Mouse (Mus musculus): ENCODE results near the gene Trp53.
A peak's percentile ranks its signal among the peaks of the same experiment; 100 is the strongest.

Trp53 gene

DNA sequence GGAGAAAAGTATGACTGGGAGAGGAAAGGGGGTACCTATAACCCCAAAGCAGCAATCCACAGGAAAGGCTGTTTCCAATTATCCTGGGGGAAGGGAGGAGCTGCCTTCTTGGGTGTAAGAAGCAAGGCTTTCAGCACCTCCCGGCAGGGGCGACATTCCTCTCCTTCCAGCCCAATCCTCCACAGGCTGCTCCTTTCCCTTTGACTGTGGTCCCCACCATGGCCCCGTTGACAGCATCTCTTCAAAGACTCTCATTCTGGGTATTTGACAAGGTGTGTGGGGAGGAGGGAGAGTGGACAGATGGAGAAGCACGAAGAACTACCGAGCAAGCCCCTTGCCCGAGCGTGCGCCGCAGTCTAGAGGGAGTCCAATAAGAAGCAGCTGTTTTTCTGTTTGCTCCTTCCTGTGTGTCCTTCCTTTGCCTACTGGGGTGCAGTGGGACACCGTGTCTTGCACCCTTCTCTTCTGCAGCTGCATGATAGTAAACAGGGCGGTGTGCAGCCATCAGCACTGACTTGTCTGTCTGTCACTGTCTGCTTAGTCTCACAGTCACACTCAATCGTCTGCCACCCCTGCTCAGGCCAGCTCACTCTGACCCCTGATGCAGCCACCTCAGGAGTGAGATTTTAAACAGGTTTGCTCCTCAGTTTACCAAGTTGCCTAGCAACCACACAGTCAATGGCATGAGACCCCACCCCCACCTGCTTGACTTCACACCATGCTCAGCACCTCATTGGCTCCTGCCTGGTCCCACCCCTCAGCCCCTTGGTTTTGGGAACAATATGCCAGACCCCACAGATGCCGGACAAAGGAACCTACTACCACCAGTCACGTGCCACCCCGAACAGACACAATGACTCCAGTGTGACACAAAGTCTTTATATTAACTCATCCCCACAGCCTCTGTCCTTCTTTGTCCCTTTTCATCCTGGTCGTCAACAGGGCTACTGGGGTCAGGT lies 19.0 kb upstream of the Trp53 start:
- DNase-seq (ENCODE audit: extremely low spot score, low read depth, low spot score) = no peak

DNA sequence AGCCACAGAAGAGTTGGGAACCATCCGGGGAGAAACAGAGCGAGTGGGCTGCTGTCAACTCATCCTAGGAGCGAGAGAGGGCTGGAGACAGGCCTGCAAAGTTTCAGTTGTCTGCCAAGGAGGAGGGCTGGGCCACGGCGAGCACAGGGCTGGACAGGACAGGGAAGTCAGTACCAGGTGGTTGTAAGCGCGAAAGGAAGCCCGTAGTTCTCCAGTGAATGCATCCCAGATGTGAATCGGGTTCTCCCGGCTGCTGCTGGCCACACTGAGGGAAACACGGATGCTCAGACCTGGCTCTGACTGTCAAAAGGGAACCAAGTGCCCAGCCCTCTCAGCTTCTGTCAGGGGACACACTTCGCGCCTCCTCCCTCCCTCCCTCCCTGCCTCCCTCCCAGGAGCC lies 16.8 kb upstream of the Trp53 start:
- no peak for DNase-seq (ENCODE audit: extremely low spot score, low read depth, low spot score)

DNA sequence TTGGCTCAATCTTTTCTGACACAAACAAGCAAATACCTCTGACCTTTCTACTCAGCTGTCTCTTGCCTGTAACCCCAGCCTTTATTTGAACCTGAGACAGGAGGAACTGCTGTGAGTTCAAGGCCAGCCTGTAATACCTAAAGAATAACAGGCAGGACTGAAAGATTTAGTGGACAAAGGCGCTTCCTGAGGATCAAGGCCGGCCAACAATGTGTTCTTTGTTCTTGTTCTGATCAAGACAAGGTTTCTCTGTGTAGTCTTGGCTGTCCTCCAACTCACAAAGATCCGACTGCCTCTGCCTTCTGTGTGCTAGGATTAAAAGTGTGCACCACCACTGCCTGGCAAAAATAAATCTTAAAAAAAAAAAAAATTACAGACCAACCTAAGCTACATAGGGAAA lies 15.8 kb upstream of the Trp53 start:
- DNase-seq (ENCODE audit: extremely low spot score, low read depth, low spot score) = no peak

DNA sequence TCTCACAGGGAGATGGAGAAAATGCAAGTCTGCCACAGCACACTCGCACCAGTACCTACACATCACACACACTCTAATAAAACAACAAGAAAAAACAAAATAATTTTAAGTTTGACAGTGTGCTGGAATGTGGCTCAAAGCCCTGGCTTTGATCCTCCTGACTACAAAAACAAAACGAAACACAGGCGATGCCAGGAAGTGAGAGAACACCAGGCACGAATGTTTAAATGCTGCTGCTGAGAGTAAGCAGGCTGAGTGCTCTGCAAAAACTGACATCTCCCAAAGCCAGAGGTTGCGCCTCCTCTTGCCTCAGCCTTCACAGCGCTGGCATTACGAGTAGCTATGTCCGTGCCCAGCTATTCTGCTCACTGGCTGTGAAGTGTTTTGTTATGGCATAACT lies 15.0 kb upstream of the Trp53 start:
- DNase-seq (ENCODE audit: extremely low spot score, low read depth, low spot score) = no peak

DNA sequence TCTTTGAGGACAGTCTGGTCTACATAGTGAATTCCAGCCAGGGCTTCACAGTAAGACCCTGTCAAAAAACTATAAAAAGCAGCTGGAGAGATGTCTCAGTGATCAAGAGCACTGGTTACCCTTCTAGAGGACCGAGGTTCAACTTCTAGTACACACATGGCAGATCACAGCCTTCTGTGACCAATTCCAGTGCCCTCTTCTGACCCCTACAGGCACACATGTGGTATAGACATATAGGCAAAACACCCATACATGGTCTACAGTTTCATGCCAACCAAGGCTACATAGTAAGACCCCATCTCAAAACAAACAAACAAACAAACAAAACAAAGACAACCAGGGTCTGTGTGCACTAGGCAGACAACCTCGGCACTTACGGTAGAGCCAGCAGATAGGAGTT lies 4.9 kb upstream of the Trp53 start:
- DNase-seq (ENCODE audit: extremely low spot score, low read depth, low spot score) = no peak

DNA sequence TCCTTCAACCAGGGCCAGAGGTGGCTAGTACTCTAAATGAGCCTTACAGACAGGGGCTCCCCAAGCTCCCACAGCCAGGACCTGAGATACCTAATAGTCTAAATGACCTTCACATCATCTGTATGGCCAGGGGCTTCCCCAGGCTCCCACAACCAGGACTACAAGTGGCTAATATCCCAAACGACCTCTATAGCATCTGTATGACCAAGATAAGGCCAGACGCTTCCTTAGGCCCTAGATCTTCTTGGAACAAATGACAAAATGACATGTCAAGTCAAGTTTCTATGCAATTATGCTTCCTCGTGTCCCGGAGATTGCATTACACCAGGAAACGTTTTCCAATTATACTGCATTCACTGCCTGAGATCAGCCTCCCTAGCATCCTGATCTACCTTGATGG lies 3.9 kb upstream of the Trp53 start:
- no peak for DNase-seq (ENCODE audit: extremely low spot score, low read depth, low spot score)

DNA sequence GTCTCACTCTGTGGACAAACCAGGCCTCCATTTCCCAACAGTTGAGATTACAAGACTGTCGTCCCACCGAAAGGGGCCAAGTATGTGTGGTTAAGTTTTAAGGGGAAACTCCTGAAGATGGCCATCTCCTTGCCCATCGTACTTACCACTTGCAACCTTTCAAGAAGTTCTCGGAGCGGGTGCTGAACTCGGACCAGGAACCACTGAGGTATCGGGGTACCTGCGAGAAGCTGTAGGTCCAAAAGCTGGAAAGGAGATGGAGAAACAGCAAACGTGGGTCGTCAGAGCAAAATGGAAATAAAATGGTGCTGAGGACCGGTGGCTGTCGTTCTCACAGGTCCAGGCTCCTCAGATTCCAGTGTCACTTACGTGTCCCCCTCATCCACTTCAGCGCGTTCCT lies 1.9 kb upstream of the Trp53 start:
- DNase-seq (ENCODE audit: extremely low spot score, low read depth, low spot score) = no peak

DNA sequence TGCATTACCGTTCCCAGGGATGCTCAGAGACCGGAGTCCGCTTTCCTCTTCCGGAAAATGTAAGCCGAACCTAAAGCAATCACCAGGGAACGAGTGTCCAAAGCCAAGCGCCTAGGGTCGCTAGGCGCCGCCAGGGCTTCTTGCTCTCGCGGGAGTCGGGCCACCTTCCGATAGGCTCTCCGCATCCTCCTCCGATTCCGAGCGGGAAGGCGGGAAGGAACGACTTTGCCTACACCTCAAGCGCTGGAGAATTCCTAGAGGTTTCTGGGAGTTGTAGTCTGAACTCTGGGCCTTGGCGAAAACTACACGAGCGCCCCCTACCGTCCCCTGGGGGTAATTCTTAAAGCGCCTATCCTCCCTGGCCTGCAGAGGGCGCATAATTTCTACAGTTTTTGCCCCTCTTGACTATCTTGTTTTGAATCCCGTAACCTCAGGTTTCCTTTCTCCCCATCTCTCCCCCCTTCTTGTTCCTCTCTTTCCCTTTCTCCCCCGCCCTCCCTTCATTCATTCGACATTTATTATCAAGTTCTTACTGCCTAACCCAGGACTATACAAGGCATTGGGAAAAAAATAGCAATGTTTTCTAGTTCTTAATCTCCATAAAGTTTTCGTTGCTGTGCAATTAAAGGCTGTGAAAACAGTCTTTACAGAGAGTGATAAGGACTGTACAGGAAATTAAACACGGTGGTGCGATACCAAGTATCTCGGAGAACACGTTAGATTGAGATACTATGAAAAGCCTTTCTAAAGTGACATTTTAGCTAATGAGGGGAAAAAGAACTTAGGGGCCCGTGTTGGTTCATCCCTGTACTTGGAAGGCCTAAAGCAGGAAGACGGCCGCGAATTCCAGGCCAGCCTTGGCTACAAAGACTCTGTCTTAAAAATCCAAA lies 786 bp upstream of the Trp53 start:
- DNase-seq (ENCODE audit: extremely low spot score, low read depth, low spot score) = peak; percentile 99

DNA sequence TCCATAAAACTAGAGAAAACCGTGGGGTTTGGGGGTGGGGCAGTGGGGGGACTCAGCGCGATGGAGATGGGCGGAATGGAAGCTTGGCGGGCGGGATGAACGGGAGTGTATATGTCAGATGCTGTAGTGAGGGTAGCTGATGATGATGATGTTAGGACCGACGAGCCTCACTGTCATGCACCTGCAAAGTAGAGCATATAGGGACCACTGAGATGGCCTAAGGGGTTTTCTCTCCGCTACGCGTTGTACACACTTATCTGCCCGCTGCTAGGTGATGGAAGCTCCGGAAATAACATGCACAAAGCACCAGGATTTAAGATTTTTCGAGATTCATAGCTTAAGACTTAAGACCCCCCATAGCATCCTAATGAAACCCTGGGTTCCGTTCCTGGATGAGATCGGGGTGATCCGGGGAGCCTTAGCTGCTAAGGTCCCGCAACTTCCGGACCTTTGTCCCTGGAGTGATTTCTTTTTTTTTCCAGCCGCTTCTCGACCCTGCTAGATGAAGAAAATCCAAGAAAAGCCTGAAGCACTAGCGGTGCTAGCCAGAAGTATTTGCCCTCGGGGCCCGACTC lies 500 bp downstream of the Trp53 start:
- DNase-seq (ENCODE audit: extremely low spot score, low read depth, low spot score) = no peak

DNA sequence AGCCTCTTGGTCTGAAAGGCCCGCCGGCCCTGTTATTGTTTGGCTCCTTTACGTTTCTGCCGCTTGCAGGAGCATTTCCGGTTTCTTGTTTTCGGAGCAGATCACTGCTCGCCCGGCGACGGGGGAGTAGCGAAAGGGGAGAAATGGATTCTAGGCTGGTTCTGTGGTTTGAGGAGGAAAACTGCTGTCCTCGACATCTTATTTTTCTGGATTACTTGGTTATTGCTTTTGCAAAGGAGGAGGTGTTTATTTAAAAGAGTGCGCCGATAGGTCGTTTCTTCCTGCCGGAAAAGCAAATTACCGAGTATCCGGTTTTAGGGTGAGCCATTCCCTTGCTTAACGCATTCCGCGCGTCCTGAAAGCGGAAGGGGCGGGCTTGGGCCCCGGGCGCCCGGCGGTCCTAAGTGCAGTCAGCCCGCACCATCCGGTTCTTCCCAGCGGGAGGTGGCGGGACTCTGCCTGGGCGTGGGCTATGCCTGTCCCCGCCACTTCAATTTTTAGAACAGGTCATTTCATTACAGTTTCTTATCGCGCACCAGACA lies 1.1 kb downstream of the Trp53 start:
- peak; percentile 89 for DNase-seq (ENCODE audit: extremely low spot score, low read depth, low spot score)

DNA sequence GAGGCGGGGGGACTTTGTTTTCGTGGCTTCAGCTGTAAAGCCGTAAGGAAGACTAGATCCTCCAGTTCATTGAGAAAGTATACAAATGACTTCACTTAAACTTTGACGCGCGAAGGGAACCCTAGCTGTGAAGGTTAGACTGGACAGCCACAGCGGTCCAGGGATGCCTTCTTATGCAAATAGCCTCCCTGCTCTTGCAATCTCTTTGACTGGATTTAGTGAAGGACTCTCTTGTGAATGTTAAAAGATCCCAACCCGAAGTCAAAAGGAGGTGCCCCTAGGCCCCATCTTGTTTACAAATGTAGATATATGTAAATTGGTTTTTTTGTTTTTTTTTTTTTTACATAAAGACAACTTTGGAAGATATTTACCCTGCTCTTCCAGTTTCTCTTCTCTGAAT lies 1.7 kb downstream of the Trp53 start:
- DNase-seq (ENCODE audit: extremely low spot score, low read depth, low spot score) = no peak

DNA sequence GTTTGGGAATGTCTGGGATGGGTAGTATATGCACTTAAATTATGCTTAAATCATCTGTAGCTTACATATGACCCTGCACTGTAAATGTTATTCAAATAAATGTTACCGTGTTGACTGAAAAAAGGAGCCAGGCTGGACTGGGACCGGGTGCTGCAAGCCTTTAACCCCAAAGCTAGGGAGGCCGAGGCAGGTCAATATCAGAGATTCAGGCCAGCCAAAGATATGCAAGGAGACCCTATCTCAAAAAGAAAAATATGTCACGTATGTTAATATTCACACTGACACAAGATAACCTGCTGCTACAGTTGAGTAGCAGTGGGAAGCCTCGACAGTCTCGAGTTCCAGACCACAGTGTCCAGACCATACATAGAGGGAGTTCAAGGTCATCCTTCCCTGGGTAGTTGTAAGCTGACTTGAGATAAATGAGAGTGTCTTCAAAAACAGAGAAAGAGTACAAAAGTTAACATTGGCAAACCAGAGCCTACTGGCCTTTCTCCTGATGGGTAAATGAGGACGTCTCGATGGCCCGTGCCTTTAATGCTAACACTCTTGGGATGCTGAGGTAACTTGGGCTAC lies 2.2 kb downstream of the Trp53 start:
- DNase-seq (ENCODE audit: extremely low spot score, low read depth, low spot score) = no peak

DNA sequence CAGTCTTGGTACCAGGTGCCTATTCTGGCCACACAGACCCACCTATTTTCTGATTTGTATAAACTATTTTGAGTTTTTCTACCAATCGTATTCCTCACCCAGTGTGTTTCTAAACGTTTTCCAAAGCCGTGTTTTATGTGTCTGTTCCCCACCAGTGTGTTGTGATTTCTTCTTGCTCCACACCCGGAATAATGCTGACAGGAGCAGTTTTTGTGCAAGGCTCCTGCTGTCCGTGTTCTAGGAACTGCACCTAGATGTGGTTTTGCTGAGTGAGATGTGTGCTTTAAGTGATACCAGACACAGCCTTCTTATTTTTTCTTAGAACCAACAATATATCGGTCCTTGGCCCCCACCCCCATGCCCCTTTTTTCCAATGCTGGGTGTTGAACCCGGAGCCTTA lies 3.8 kb downstream of the Trp53 start:
- no peak for DNase-seq (ENCODE audit: extremely low spot score, low read depth, low spot score)

DNA sequence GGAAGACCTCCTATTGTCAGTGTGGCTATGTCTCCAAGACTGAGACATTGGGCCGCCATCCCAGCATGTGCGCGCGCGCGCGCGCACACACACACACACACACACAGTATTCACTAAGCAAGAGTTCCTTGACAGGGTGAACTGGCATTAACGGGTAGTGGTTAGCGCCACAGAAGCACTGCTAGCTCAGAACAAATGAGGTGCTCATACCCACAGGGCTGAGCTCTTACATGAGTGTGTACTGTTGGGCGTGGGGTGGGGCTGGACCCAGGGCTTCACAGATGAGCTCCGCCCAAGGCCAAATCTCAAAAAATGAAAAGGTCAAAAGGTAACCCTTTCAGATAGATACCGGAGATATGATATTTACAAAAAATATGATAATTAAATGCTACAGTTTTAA lies 4.8 kb downstream of the Trp53 start:
- no peak for DNase-seq (ENCODE audit: extremely low spot score, low read depth, low spot score)

DNA sequence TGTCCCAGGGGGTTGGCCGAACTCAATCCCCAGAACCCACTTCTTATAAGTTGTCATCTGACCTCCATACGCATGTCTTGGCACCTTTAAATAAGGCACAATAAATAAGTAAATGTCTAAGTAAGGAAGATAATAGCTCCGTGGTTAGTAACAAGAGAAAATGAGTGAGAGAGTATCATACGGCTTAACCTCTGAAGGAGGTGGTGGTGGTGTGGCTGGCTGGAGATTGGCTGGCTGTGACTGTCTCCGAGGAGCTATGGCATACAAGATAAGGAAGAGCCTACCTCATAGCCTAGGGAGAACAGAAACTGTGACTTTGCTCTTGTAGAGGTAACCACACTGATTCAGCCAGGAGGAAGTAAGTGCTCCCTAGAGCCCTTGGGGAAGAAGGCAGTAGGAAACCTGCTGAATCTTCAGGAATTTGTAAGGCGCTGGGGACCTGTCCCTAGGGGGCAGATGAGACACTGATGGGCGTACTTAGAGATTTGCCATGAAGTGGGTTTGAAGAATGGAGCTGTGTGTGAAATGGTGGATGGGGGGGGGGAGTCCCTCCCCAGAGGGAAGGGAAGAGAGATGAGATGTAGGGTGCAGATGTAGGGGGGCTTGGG lies 5.7 kb downstream of the Trp53 start:
- DNase-seq (ENCODE audit: extremely low spot score, low read depth, low spot score) = no peak

DNA sequence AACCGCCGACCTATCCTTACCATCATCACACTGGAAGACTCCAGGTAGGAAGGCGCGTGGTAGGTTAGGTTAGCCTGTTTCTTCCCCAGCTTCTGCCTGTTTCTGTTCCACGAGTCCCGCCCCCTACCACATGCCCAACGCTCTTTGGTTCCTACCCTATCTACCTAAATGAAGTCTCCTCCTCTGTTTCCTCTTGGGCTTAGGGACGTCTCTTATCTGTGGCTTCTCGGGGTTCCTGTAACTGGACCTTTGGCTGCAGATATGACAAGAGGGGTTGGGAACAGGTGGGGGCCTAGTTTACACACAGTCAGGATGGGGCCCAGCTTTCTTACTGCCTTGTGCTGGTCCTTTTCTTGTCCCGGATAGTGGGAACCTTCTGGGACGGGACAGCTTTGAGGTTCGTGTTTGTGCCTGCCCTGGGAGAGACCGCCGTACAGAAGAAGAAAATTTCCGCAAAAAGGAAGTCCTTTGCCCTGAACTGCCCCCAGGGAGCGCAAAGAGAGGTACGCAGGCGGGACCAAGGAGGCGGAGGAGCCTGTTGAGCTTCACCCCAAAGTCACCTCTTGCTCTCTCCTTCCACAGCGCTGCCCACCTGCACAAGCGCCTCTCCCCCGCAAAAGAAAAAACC lies 9.2 kb downstream of the Trp53 start:
- DNase-seq (ENCODE audit: extremely low spot score, low read depth, low spot score) = no peak

DNA sequence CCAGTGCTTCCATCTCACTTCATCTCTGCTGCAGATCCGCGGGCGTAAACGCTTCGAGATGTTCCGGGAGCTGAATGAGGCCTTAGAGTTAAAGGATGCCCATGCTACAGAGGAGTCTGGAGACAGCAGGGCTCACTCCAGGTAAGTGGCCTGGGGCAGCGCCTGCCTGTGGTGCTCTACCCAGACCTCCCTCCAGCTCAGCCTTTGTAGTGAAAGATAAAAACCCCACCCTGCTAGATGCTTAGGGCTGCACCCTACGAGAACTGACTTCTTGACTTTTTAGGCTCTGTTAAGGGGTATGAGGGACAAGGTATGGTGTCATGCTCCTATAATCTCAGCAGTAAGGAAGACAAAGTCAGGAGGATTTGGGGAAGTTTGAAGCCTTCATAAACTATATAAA lies 10.5 kb downstream of the Trp53 start:
- DNase-seq (ENCODE audit: extremely low spot score, low read depth, low spot score) = no peak

DNA sequence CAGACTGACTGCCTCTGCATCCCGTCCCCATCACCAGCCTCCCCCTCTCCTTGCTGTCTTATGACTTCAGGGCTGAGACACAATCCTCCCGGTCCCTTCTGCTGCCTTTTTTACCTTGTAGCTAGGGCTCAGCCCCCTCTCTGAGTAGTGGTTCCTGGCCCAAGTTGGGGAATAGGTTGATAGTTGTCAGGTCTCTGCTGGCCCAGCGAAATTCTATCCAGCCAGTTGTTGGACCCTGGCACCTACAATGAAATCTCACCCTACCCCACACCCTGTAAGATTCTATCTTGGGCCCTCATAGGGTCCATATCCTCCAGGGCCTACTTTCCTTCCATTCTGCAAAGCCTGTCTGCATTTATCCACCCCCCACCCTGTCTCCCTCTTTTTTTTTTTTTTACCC lies 11.3 kb downstream of the Trp53 start:
- no peak for DNase-seq (ENCODE audit: extremely low spot score, low read depth, low spot score)

DNA sequence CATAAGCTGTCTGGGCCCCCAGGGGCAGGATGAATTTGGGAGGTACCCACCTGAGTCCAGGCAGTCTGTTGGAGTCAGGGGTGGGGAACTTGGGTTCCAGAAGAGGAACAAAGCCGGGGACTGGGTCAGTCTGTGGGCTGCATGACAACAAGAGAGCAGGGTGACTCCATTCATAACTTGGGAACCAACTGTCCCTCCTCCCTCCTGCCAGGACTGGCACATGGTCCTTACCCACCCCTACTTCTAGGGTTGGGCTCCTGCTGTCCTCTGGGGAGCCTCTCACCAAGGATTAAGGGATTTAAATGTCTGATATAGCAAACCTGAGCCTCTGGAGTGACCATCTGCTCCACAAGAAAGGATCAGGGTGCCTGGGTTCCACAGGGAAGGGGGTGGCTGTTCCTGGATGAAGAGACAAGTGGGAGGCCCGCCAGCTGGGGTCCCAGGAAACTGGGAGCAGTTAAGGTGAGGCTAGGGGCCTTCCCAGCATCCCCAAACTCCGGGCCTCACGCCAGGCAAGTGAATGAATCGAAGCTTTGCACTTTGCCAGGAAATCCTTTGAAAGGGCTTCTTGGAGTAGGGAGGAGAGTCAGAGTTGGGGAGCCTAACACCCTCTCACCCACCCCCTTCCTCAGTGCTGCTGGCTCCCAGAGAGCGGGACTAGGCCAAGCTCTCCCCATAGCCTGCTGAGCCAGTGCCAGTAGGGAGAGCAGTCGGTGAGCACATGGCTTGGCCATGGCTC lies 11.9 kb downstream of the Trp53 start:
- no peak for DNase-seq (ENCODE audit: extremely low spot score, low read depth, low spot score)

DNA sequence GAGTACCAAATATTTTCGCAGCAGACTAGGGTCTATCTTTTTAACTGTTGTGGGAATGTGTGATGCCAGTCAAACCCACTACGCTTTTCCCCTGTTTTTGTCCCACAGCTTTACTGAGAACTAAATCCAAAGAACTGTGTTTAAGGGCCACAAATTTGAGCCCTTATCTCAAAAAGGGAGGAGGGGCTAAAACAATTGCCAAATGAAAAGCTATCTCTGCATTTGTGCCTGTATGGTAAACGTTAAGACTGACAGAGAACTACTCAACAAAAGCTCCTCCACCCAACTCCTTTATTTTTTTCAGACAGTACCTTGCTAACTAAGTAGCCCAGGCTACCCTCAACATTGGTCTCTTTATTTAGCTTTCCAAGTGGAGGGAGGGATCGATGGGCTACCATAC lies 12.6 kb downstream of the Trp53 start:
- DNase-seq (ENCODE audit: extremely low spot score, low read depth, low spot score) = no peak

All from hindlimb bud, embryonic 11.5 days (tissue).